Mouse (Mus musculus): ENCODE measurements around the gene Naa25. TPM values are rescaled to one million over a fixed set of nuclear protein-coding genes. Genes with fewer than 3 reads are reported as not detected.

Gene Naa25
- polyA plus RNA-seq (2017; shearing (Covaris generic)), result 31.9 TPM

GRCm38 (mm10) chr5:121397187-121398145, at the start of gene Naa25:
TSS of gene Naa25 (plus strand) at chr5:121397936.

DNA sequence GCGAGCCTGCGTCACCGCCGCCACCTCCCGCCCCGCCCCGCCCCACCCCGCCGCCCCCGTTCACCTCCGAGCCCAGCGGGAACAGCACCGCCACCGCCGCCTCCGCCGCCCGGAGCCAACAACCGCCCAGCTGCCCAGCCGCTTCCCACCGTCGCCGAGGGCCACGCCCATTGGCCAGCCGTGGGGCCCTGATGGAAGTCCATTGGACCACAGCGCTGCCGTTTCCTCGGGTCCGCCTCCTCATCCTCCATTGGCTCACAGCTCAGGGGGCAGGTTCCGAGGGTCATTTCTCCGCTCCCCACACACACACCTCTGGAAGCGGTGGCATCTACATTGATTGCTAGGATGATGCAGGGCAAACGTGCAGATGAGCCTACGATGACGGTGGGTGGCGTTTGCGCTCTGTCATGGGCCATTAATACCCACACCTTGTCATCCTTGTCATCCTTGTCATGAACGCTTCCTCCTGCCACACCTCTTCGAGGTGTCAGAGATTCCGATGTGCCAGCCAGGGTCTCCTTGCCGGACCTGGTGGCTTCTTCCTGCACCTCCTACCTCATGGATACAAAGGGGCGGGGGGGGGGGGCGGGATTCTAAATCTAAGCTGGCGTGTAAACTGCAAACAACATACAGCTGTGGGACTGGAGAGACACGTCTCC, 12.1 kb upstream of the Naa25 start, which contains the start of gene Trafd1:
TSS of gene Trafd1 (minus strand) at position 172 of the 659 bp plus-strand sequence.

GRCm38 (mm10) chr5:121451644-121452025, 53.9 kb downstream of the Naa25 start, which contains the start of gene Tmem116:
TSS of gene Tmem116 (plus strand) at chr5:121451893.

DNA sequence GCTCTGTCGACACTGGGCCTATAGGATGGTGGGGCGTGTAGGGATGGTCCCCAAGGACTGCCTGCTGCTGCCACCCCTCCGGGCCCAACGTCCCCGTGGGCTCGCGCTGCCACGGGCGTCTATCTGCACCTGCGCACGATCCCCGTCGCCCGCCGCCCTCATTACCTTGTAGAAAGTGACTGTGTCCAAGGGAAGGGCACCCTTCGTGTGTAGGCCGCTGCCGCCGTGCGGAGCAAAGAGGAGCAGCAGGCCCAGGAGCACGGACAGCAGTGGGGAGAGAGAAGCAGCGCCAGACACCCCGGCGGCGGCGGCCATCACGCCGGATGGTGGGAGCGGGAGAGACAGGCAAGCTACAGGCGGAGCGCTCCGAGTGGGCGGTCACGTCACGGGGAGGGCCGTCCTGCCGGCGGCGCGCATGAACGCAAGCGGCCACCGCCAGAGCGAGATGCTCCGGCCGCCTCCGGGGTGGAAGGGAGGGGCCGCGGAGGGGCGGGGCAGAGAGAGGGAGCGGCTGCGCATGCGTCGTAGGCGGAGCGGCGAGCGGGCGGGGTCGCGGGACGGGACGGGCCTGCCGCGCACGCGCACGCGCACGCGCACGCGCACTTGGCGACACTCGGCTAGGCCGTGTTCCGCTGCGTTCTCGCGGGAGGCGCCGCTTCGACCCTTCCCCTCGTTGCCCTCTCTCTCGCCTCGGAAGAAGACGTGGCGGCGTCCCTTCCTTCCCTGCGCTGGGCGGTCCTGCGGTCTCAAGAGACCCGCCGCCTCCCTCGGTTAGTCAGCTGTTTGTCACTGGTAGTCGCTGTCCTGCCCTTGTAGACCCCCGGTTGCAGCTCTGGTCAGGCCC, 54.5 kb downstream of the Naa25 start, which contains the start of gene Erp29:
TSS of gene Erp29 (minus strand) at position 481 of the 844 bp plus-strand sequence.

Other genes starting within 250 kb of the Naa25 start
- gene Ptpn11, start 206.5 kb upstream of the Naa25 start, polyA plus RNA-seq (2017; shearing (Covaris generic)), result 49.0 TPM
- 850 TPM for gene Rpl6, start 193.5 kb upstream of the Naa25 start, polyA plus RNA-seq (2017; shearing (Covaris generic))
- gene Hectd4, start 177.7 kb upstream of the Naa25 start, polyA plus RNA-seq (2017; shearing (Covaris generic)), result 9.3 TPM
- gene Trafd1, start 12.3 kb upstream of the Naa25 start, polyA plus RNA-seq (2017; shearing (Covaris generic)), result 80.4 TPM
- gene Tmem116, start 54.0 kb downstream of the Naa25 start, polyA plus RNA-seq (2017; shearing (Covaris generic)), result 1.2 TPM
- 44.4 TPM for gene Erp29, start 54.6 kb downstream of the Naa25 start, polyA plus RNA-seq (2017; shearing (Covaris generic))
- gene Adam1b, start 105.5 kb downstream of the Naa25 start, polyA plus RNA-seq (2017; shearing (Covaris generic)), result not detected
- 0.30 TPM for gene Adam1a, start 147.5 kb downstream of the Naa25 start, polyA plus RNA-seq (2017; shearing (Covaris generic))
- 0.35 TPM for gene Gm42878, start 147.5 kb downstream of the Naa25 start, polyA plus RNA-seq (2017; shearing (Covaris generic))
- gene Mapkapk5, start 148.0 kb downstream of the Naa25 start, polyA plus RNA-seq (2017; shearing (Covaris generic)), result 55.5 TPM
- gene Aldh2, start 195.9 kb downstream of the Naa25 start, polyA plus RNA-seq (2017; shearing (Covaris generic)), result 7.1 TPM
- 0.52 TPM for gene Acad12, start 221.0 kb downstream of the Naa25 start, polyA plus RNA-seq (2017; shearing (Covaris generic))

Data from effector memory CD4-positive, alpha-beta T cell, adult 5 months (primary cell).